Mouse (Mus musculus) thymus, postnatal 10 days (tissue): ENCODE results near the gene Ephx4.
A peak's percentile ranks its signal among the peaks of the same experiment; 100 is the strongest.

Experiments used
- DNase-seq, 2 experiments: peaks; one replicate each; pipeline ENCODE4 v3.0.0; 2021; ENCODE audit warnings: low spot score in 2 of 2

Ephx4 gene

DNA sequence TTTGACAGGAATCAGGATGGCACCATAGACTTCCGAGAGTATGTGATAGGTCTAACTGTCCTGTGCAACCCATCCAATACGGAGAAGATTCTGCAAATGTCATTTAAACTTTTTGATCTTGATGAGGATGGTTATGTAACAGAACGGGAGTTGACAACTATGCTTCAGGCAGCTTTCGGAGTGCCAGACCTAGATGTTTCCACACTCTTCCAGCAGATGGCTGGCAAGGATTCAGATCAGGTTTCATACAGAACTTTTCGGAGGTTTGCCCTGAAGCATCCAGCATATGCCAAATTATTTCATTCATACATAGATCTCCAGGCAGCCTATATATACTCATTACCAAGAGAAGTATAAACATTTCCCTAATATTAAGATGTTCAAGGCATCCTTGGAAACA lies 31.5 kb downstream of the Ephx4 start:
- no peak for DNase-seq

DNA sequence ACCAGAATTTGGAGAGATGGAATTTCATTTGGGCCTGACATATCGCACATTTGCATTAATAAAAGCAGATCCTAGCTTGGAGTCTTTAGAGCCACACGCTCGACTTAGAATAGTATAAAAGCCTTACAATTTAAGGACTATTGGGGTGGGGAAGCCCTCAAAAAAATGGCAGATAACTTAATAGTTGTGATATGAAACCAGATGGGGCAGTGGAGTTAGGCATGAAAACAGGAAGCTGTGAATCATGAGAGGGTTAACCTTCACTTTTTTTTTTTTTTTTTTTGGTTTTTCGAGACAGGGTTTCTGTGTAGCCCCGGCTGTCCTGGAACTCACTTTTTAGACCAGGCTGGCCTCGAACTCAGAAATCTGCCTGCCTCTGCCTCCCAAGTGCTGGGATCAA lies 33.6 kb downstream of the Ephx4 start:
- no peak for DNase-seq

DNA sequence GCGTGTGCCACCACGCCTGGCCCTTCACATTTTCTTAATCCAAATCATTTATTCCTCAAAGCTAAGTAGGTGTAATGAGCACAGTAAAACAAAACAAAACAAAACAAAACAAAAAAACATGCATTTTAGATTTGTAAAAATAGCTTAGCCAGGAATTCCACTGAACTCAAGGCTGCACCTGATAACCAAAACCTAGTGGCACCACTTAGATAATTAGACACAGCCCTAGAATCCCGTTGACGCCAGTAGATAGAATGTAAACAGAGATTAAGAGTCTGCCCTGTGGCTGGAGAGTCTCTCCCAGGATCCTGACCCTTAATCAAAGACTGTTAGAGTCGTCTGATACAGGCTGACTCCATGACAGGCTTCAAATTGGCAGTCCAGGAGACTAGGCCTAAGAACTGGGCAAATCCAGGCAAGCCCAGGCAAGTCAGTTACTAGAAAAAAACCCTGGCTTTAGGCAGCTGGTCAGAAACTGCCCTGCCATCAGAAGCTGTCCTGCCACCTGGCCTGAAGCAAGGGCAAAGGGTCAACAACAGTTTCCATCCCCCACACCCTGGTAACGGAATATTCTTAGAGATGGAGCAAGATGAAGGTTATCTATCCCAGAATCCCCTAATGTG lies 34.2 kb downstream of the Ephx4 start:
- DNase-seq = no peak

DNA sequence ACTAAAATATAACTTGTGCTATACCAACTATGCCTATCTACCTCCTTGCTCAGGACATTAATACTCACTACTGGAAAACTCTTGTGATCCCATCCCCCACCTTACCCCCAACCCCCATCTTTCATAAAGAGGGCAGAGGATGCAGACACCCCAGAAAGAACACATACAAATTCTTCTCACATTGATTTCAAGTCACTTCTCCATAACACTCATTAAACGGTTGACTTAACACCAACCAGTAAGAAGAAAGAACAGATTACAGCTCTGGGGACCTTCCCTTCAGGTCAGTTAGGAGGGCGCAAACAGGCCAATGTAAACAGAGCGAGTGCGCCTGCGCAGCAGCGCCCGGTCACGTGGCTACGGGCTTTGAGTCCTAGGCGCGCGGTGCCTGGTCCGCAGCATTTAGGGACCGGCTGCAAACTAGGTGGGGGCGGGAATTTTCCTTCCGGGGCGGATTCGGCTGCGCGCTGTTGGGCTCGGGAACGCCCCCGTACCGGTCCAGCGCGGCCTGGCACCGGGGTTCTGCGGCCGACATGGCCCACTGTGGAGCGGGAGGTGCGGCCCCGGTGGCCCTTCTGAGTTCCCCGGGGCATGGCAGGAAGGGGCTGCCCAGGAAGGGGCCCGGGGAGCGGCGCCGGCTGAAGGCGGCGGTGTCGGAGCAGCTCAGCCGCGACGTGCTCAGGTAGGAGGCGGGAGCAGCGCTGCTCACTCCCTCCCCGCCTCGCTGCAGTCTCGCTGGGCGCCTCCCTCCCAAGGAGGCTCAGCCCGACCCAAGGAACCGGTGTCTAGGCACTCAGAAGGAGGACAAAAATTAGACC lies 35.1 kb downstream of the Ephx4 start, which contains the start of gene Btbd8:
Gene Btbd8 (plus strand): TSS at position 534 of the 818 bp plus-strand sequence.
- DNase-seq = peak; percentile 89 to 91

DNA sequence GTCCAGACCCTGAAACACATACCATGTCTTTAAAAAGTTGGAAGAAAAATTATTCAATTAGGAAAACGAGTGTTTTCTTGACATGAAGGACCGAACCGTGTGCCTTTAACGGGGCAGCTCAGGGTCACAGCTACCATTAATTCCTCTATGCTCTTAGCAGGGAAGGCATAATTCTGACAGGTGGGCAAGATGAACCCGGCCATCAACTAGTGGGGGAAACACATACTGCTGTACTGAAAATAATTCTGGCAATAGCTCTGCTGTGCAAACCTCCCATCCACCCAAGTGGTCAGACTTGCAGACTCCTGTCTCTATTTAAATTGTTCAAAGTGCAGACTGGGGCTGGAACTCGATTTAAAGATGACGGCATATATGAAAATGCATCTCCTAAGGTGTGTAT lies 35.8 kb downstream of the Ephx4 start:
- DNase-seq = no peak

DNA sequence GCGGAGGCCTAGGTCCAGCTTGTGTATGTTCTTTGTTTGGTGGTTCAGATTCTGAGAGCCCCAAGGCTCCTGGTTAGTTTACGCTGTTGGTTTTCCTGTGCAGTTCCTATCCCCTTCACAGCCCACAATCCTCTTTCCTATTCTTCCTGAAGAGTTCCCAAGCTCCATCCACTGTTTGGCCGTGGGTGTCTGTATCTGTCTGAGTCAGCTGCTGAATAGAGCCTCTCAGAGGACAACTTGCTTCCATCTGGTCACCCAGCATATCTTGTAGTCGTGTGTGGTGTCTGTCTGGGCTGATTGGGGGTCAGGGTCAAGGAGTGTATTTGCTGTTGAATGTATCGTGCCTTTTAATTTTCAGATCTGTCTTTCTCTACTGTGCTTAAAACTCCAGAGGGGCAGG lies 39.3 kb downstream of the Ephx4 start:
- DNase-seq = no peak

DNA sequence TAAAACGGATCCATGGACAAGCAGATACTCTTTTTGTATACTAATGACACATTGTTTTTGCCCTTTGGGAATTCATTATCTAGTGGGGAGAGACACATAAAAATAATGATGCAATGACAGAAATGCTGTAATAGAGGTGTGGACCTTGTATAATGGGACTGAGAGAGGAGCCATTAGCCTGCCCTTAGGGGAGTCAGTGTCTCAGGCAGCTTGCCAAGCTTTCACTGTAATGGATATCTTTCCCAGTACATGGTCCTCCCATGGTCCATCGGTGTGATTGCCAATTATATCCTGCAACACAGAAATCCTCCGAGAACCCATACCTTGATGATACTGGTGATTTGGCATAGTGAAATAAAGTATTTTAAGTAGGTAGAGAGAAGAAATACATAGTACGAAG lies 41.7 kb downstream of the Ephx4 start:
- no peak for DNase-seq

DNA sequence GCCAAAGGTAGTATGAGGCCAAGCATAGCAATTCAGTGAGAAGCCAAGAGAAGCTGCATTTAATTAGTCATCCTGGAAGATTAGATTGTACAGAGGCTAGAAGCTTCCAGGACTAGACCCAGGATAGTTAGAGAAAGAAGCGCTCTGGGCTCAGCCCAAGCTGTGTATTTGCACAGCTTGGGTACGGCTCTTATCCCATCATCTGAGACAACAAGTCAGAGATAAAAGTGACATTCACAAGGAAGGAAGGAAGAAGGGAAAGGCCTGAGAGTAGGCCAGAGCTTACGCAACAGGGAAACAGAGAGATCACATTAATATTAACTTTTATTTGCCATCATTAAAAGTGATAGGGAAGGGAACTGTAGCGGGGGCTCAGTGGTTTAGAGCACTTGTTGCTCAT lies 45.4 kb downstream of the Ephx4 start:
- no peak for DNase-seq

DNA sequence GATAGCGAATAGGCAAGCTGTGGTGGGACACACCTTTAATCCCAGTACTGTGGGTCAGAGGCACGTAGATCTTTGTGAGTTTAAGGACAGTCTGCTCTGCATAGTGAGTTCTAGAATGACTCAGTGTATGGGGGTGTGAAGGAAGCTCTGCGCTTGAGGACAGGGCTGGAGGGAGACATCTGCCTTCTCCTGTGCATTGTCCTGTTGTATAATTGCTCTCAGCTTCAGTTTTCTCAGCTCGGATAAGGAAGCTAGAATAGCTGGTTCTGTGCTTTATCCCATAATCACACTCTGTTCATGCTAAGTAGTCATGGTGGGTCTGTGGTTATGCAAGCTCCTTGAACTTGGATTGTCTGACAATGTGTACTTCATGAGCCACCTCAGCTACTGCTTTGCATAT lies 46.2 kb downstream of the Ephx4 start:
- no peak for DNase-seq

DNA sequence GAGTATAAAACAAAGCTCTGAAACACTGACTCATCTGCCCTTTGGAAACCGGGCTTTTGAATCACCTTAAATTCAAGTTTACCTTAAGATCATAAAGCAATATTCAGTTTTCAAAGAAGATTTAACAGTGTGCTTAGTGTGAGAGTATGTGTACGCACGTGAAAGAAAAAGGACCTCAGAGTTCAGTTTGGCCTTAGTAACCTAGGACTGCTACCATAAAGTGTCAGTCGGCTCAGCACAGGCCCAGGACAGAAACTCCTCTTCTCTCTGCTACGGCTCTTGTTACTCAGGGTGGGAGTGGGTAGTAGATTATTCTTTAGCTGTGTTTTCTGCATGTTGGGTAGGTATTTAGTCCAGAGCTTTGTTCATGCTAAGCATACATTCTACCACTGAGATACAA lies 47.1 kb downstream of the Ephx4 start:
- no peak for DNase-seq

DNA sequence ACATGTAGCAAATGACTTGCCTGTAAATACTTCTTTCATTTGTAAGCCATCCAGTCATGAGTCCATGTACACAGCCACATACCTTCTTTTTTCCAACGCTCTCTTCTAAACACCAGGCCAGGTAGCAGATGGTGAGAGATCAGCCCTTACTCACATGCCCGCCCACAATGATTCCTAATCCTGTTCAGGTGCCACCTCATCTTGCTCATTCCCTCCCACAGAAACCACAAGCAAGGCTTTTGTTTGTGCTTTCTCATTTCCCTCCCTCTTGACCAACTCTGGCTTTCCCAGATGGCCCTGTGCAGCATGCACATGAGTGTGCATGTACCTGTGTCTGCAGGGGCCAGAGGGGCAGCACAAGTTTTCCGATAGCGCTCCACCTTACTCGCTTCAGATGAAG lies 47.8 kb downstream of the Ephx4 start:
- DNase-seq = no peak

DNA sequence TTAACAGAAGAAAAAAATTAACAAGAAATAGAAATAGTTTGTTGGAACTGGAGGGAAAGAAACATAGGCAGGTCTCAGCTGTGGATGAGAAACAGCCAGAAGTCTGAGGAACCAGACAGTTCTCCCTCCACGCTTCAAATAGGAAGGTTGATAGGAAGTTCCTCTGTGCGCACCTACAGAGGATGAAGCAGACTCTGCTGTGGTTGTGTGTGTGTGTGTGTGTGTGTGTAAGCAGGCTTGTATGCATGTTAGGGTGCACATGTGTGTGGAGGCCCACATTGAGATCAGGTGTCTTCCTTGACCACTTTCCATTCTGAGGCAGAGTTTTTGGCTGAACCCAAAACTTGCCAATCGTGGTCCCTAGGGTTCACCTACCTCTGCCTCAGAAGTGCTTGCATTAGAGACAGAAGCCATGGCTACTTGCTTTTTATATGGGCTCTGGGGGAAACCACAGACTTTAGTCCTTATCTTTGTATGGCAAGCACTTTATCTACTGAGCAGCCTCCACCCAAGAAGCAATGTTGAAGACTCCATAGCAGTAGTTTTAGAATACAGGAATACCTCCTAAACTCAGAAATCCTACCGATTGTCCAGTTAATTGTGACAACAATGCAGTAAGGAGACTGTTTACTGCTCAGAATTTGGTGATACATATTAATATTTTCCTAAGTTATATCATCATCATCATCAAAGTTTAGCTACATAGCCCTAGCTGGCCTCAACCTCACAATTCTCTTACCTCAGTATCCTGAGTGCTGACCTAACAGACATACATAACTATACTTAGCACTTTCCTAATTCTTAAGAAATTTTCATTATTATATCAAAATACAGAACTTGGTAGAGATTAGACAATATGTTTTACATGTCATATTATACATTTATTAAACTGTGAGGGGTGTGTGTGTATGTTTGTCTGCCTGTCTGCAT lies 59.9 kb downstream of the Ephx4 start:
- DNase-seq = no peak

DNA sequence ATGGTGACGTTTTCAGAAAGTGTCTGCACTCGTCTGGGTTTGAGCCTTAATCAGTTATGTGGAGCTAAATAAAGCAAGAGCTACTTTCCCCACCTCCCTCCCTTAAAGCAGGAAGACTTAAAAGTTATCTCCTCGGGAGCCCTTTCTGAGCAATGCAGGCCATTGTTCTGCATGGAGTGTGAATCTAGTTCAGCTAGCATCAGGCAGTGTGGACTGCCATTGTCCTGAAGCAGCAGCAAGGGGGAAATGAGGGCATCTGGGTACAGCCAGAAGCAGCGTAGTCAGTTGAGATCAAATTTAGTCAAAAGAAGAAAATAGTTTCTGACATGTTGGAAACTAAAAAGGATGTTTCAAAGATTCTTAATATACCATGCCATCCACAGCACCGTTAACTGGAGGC lies 64.0 kb downstream of the Ephx4 start:
- no peak for DNase-seq

DNA sequence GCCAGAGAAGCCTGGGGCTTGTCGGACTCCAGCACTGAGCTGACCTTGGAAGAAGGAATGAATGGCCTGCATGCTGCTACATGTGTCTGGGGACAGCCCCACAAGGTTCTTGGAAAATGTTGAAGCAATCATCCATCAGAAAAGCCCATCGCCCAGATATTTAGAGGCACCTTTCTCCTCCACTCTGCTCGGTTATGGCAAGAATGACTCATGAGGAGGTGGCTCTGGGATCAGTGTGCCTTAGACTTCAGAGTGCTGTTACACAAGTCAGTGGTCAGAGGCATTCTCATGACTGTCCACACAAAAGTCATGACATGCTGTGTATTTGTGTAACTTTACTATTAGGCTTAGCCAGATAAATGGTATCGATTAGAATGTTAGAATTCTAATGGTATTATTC lies 64.6 kb downstream of the Ephx4 start:
- DNase-seq = no peak

DNA sequence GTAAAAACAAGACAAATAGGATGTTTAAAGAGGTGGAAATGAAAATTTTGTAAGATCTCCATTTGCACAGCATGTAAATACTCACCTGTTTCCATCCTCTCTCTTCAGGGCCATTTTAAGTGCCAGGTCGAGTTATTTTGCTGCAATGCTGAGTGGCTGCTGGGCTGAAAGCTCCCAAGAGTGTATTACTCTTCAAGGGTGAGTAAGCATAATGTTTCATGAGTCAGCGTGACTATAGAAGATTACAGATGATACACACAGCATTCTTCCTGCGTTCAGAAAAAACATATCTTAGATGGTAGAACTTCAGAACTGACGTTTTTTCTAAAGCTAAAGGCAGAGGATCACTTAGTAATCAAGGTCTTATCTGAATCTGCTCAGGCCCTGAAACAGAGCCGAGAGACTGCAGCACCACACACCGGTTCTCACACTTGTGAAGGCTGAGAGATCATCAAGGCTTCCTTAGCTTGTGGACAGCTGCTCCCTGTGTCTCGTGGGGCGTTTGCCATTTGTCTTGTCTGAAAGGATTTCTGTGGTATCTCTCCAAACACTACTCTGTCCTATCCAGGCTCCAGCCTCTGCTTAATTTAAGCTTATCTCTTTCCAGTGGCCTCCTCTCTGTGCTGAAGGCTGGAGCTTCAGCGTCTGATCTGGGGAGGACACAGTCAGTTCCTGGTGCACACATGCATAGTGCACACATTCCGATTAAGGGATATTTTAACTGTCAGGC lies 68.2 kb downstream of the Ephx4 start:
- DNase-seq = no peak
